Mouse (Mus musculus) kidney, embryonic 14.5 days (tissue): ENCODE results near the gene Rp2. TPM values are rescaled to one million over a fixed set of nuclear protein-coding genes. Genes with fewer than 3 reads are reported as not detected.
"Not testable (repeated sequence)": the region's sequence is repeated elsewhere in the genome, so short reads cannot be mapped to it uniquely, and the experiment has no call there.

Source experiments
- ATAC-seq: fragments of 200-750 bp; cut with Nextera tagmentation; 2 replicates; pipeline ENCODE4 v1.8.0; 2017; ENCODE audit warnings: moderate number of reproducible peaks, mild to moderate bottlenecking, moderate TSS enrichment, moderate library complexity; ENCODE audit not compliant: low FRiP score, low TSS enrichment
- H3K27ac ChIP-seq: fragments of 300-500 bp; sonication (generic); 2 replicates; pipeline ENCODE4 v1.5.1; 2014; ENCODE audit warnings: low read depth, mild to moderate bottlenecking, low read length, moderate library complexity, mixed read lengths
- H3K27me3 ChIP-seq: fragments of 300-500 bp; sonication (generic); 2 replicates; pipeline ENCODE4 v1.6.1; 2014; ENCODE audit warnings: mild to moderate bottlenecking, low read length; ENCODE audit not compliant: control insufficient read depth, insufficient read depth
- H3K36me3 ChIP-seq: fragments of 300-500 bp; sonication (generic); 2 replicates; pipeline ENCODE4 v1.6.1; 2014; ENCODE audit warnings: low read length, mixed read lengths; ENCODE audit not compliant: control insufficient read depth, insufficient read depth
- H3K4me1 ChIP-seq: fragments of 300-500 bp; sonication (generic); 2 replicates; pipeline ENCODE4 v1.6.1; 2014; ENCODE audit warnings: low read length, mixed read lengths; ENCODE audit not compliant: control insufficient read depth, insufficient read depth
- H3K4me2 ChIP-seq: fragments of 300-500 bp; sonication (generic); replicated peaks from 2 replicates; pipeline ENCODE4 v1.6.1; 2014; ENCODE audit warnings: low read depth, mild to moderate bottlenecking, low read length
- H3K4me3 ChIP-seq: fragments of 300-500 bp; sonication (generic); 2 replicates; pipeline ENCODE4 v1.5.1; 2014; ENCODE audit warnings: mild to moderate bottlenecking, low read length
- H3K9ac ChIP-seq: fragments of 300-500 bp; sonication (generic); 2 replicates; pipeline ENCODE4 v1.6.1; 2014; ENCODE audit warnings: low read depth, mild to moderate bottlenecking, low read length, moderate library complexity
- H3K9me3 ChIP-seq: fragments of 300-500 bp; sonication (generic); 2 replicates; pipeline ENCODE4 v1.6.1; 2016; ENCODE audit warnings: low read length; ENCODE audit not compliant: control insufficient read depth
- WGBS: fragments of 180-500 bp; shearing (Covaris S2); extraction: QIAGEN DNeasy Blood & Tissue Kit; methylation state at CpG from one replicate; pipeline ENCODE4 v1.1.7; 2014; 5-methylcytosine and 5-hydroxymethylcytosine counted together
- polyA plus RNA-seq: library from polyadenylated mRNA; unstranded; fragments of >200 nt; fragmentation: Nextera tagmentation; extraction: Ambion mirVana; gene quantifications from 2 replicates; pipeline ENCODE4 v1.2.1, GENCODE M21; 2014

Rp2 gene
- polyA plus RNA-seq, 1 experiment from 2014 or later, result 22.3 TPM

DNA sequence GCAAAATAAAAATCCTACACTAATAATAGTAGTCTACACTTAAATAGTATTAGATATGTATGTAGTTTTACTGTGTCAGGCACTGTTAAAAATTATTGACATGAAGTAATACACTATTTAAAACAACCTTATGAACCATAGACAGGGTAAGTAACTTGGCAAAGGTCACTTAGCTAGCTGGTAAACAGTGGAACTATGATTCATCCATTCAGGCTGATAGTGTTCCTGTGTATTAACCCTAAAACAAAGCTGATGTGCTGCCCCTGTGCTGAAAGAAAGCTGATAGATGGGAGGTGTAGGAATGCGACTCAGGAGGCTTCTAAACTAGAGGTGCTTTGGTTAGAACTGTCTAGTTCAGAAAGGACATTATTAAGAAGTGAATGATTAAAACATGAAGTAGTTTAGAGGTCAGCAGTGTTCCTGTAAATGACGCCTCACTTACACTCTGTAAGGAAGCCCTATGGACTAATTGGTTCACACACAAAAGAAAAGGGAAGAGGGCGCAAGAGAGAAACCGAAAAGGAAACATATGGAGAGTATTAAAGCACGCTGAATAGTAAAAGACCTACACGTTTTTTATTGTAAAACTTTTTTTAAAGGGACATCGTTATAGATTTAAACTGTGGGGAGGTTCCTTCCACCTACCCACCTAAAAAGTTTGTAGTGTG is 15.2 kb downstream of the Rp2 start:
- H3K9ac ChIP-seq, result no peak overlapping the region
- H3K4me3 ChIP-seq, result no peak overlapping the region
- H3K4me2 ChIP-seq, result no peak overlapping the region
- no peaks in the 10 kb centered on the region; the same call in 1 of the 2 replicates for H3K36me3 ChIP-seq
- 82% methylated on average over 7 of the region's 7 CpGs for whole genome bisulfite sequencing
- no peak overlapping the region for H3K27ac ChIP-seq
- no peak for ATAC-seq
- H3K9me3 ChIP-seq, result no peaks in the 10 kb centered on the region
- no peaks in the 10 kb centered on the region for H3K27me3 ChIP-seq
- no peaks in the 10 kb centered on the region for H3K4me1 ChIP-seq

DNA sequence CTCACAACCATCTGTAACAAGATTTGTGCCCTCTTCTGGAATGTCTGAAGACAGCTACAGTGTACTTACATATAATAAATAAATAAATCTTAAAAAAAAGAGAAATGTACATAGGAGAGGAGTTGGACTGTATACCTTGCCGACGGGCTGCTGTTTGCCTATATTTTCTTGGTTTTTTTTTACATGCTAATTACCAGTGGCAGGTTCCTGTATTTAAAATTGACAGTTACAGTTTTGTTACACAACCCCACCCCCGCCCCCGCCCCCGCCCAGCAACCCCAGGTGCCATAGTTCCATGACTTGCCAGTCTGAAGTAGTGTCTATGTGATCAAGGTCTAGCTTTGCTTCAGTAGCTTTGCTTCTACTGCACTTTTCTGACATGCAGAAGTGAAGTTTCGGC is 18.0 kb downstream of the Rp2 start:
- Histone ChIP-seq H3K4me1 (no peaks in the 10 kb centered on the region), H3K27me3 (no peaks in the 10 kb centered on the region), H3K9me3 (no peaks in the 10 kb centered on the region), H3K27ac (no peak overlapping the region), H3K9ac (no peak overlapping the region), H3K36me3 (no peaks in the 10 kb centered on the region; the same call in 1 of the 2 replicates), H3K4me2 (no peak overlapping the region), H3K4me3 (no peak overlapping the region)
- ATAC-seq, result no peak
- WGBS, result 88% methylated on average over 6 of the region's 6 CpGs

DNA sequence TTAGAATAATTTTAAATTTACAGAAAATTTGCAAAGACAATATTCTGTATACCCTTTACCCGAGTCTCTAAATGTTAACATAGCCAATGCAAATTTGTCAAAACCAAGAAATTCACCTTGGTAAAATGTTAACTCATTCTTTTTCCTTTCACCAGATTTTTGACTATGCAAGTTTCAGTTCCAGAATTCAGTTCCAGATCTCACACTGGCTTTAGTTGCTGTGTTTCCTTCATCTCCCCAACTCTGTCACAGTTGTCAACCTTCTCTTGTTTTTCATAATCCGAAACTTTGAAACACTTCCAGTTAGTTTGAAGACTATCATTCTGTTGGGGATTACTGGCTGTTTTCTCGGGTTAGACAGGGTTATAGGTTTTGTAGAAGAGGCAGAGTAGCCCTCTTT is 22.7 kb downstream of the Rp2 start:
- Histone ChIP-seq H3K4me1 (no peaks in the 10 kb centered on the region), H3K4me2 (no peak overlapping the region), H3K4me3 (no peak overlapping the region), H3K27me3 (no peaks in the 10 kb centered on the region), H3K27ac (no peak overlapping the region), H3K36me3 (no peaks in the 10 kb centered on the region; the same call in 1 of the 2 replicates), H3K9me3 (no peaks in the 10 kb centered on the region), H3K9ac (no peak overlapping the region)
- 71% methylated on average over 3 of the region's 3 CpGs for WGBS
- ATAC-seq, result no peak

DNA sequence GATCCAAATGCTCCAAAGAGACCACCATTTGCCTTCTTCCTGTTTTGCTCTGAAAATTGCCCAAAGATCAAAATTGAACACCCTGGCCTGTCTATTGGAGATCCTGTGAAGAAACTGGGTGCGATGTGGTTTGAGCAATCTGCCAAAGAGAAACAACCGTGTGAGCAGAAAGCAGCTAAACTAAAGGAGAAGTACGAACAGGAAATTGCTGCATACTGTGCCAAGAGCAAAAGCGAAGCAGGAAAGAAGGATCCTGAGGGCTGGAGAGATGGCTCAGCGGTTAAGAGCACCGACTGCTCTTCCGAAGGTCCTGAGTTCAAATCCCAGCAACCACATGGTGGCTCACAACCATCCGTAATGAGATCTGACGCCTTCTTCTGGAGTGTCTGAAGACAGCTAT is 27.7 kb downstream of the Rp2 start:
- not testable (repeated sequence) for H3K27ac ChIP-seq, H3K4me1 ChIP-seq

DNA sequence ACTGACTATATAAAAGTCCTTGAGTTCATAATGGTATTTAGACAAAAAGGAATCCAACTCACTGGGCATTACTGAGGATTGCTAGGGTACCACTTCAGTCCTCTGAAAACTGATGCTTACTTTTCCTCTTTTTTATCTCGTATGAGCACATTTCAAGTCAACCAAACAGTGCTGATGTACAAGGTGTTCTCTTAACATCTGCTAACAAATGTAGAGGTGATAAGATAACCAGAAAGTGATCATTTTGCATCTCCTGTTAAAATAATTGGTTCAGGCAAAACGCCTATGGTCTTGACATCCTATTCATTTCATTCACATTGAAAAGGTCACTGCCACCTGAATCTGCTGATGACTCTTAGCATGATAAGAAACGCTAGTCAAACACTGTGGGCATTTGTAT is 28.7 kb downstream of the Rp2 start:
- Histone ChIP-seq H3K9ac (no peak overlapping the region), H3K4me2 (no peak overlapping the region), H3K27ac (no peak overlapping the region), H3K27me3 (no peaks in the 10 kb centered on the region), H3K9me3 (no peaks in the 10 kb centered on the region), H3K36me3 (no peaks in the 10 kb centered on the region), H3K4me1 (no peaks in the 10 kb centered on the region), H3K4me3 (no peak overlapping the region)
- 84% methylated on average over 3 of the region's 3 CpGs for WGBS
- no peak for ATAC-seq

More for the DNA sequence above, 27.7 kb downstream of the Rp2 start:
- not testable (repeated sequence) for ATAC-seq, H3K36me3 ChIP-seq, H3K4me2 ChIP-seq, H3K9ac ChIP-seq, H3K9me3 ChIP-seq, H3K4me3 ChIP-seq, H3K27me3 ChIP-seq
- WGBS, result 87% methylated on average over 9 of the region's 9 CpGs

DNA sequence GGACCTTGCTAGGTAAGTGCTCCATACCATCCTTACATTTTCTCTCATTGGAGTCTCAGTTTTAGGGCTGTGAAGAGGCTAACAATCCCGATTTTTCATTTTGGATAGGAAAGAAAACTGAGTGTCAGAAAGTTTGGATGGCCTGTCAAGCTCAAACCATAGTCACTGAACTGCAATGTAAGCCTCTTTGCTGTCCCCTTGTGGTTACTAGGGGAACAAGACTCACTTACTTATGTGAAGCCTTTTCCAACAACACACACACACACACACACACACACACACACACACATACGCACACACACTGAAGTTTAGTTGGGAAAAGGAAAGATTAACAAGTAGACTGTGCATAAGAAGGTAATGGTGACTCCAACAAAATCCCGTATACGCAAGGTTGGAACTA is 39.8 kb downstream of the Rp2 start:
- Histone ChIP-seq H3K36me3 (no peaks in the 10 kb centered on the region), H3K27me3 (no peaks in the 10 kb centered on the region), H3K27ac (no peak overlapping the region), H3K9ac (no peak overlapping the region), H3K9me3 (no peaks in the 10 kb centered on the region), H3K4me2 (no peak overlapping the region), H3K4me3 (no peak overlapping the region), H3K4me1 (no peaks in the 10 kb centered on the region)
- no peak for ATAC-seq
- 83% methylated on average over 4 of the region's 4 CpGs for WGBS

DNA sequence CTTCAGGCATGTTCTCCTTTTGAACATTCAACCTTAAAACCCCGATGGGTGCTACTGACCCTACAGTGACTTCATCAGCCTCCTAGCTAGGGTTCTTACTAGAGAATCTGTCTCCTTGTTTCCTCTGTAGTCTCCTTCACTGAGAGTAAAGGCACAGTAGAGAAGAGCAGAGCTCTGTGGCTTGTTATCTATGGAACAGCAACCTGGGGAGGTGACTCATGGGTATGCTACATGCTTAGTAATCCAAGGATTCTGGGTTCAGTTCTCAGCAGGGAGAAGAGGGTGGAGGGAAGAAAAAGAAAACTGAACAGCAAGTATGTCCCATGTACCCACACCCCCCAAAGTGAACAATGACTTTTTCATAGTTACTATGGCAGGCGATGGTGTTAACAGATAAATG is 42.6 kb downstream of the Rp2 start:
- Histone ChIP-seq H3K27me3 (no peaks in the 10 kb centered on the region), H3K4me2 (no peak overlapping the region), H3K4me1 (no peaks in the 10 kb centered on the region), H3K9ac (no peak overlapping the region), H3K36me3 (no peaks in the 10 kb centered on the region), H3K4me3 (no peak overlapping the region), H3K27ac (no peak overlapping the region), H3K9me3 (no peaks in the 10 kb centered on the region)
- WGBS, result 90% methylated on average over 2 of the region's 2 CpGs
- ATAC-seq, result no peak

DNA sequence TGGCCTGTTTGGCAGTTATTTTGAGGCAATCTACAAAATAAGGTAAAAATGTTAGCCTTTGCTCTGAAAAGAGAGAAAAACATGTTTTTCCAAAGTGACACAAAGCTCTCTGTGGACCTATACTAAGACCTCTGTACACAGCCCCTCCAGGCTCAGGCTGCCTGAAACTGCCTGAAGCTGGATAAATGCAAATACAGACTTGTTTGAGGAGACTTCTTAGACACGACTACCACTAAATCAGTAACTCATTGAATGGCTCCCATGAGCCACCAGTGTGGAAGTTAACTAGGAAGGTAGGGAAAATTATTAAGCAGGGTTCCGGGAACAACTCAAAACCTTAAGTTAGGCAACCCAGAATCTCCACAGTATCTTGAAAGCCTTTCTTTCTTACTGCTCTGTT is 43.4 kb downstream of the Rp2 start:
- H3K36me3 ChIP-seq, result no peaks in the 10 kb centered on the region
- no peaks in the 10 kb centered on the region for H3K4me1 ChIP-seq
- H3K4me2 ChIP-seq, result no peak overlapping the region
- H3K27ac ChIP-seq, result no peak overlapping the region
- 83% methylated on average over 2 of the region's 2 CpGs for WGBS
- no peak overlapping the region for H3K4me3 ChIP-seq
- H3K9me3 ChIP-seq, result no peaks in the 10 kb centered on the region
- H3K9ac ChIP-seq, result no peak overlapping the region
- ATAC-seq, result no peak
- H3K27me3 ChIP-seq, result no peaks in the 10 kb centered on the region

DNA sequence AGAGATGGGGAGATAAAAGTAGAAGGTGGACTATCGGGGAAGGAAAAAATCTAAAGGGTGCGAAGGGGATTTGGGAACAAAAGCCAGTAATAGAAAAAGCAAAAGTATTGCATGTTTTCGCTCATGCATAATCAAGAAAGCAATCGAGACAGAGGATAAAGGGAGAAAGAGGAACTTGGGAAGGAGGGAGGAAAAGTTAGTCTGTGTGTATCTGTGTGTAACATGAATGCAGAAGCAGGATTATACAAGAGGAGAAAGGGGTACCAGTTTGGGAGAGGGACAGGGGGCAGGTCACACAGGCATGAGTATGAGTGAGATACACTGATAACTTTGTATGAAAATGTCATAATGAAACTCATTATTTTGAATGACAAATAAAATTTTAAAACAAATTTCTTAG is 47.1 kb downstream of the Rp2 start:
- H3K27ac ChIP-seq, result no peak overlapping the region
- H3K36me3 ChIP-seq, result no peaks in the 10 kb centered on the region
- H3K9me3 ChIP-seq, result no peaks in the 10 kb centered on the region
- no peak overlapping the region for H3K4me3 ChIP-seq
- no peak overlapping the region for H3K4me2 ChIP-seq
- no peak overlapping the region for H3K9ac ChIP-seq
- H3K4me1 ChIP-seq, result no peaks in the 10 kb centered on the region
- ATAC-seq, result no peak
- 94% methylated on average over 4 of the region's 4 CpGs for WGBS
- no peaks in the 10 kb centered on the region for H3K27me3 ChIP-seq
